Mouse (Mus musculus) NIH3T3 (cell line): ENCODE measurements around the gene Tasp1.
"Not testable (repeated sequence)": the region's sequence is repeated elsewhere in the genome, so short reads cannot be mapped to it uniquely, and the experiment has no call there.

Experiments
- DNase-seq: peaks from one replicate; pipeline ENCODE4 v3.0.0-alpha.2; 2012; ENCODE audit warnings: low read depth

The Tasp1 gene

GRCm38 (mm10) chr2:139883581-139884263 lies 182.9 kb downstream of the Tasp1 start:
- peak; percentile 75 for DNase-seq

- DNase-seq, result peak; percentile 9
Observed at GRCm38 (mm10) chr2:139878052-139878621, 188.5 kb downstream of the Tasp1 start.

DNA sequence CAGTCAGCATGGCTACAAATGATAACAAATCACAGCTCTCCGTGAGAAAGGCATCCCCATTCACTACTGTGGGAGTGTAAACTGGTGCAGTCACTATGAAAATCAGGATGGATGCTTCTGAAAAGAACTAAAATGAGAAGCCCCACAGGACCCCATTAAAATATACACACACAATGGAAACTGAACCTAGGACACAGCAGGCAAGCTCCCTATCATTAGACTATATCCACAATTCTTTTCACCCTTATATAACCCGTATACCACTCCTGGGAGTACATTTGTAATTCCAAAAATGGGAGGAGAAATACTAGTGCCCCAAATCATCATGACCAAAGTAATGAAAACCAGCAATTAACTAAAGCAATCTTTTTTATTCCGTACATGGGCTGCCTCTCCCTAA lies 190.7 kb downstream of the Tasp1 start:
- no peak for DNase-seq

GRCm38 (mm10) chr2:139874173-139874572 lies 192.4 kb downstream of the Tasp1 start:
- DNase-seq, result no peak

DNA sequence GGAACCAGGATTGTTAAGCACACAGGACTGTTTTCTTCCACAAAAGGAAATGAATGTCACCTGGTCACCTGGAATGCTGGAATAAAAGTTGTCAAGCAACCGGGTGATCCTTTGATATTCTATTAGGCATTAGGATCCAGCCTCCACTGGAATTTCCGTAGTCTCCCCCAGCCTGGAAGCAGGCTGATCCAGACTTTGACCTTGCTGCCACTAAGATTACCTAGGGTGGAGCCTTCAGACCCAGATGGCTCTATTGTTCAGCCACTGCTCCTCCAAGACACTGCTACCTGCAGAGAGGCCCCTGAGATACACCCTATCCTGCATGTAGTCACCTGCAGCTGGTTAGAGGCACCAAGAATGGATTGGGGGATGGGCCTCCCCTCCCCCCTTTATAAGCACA lies 192.8 kb downstream of the Tasp1 start:
- DNase-seq, result no peak

DNA sequence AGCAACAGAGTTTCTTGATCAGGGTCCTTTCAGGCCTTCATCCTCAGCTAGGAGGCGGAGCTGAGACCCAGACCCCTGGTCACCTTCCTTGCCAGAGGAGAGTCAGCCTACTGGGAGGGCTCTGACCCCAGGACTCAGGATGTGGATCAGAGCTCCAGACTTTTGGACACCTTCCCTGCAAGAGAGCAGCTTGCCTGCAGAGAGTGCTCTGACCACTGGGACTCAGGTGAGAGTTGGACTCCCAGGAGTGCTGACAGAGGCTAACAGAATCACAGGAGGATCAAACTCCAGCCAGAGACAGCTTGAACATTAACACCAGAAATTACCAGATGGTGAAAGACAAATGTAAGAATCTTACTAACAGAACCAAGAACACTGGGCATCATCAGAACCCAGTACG lies 197.5 kb downstream of the Tasp1 start:
- DNase-seq, result not testable (repeated sequence)

DNA sequence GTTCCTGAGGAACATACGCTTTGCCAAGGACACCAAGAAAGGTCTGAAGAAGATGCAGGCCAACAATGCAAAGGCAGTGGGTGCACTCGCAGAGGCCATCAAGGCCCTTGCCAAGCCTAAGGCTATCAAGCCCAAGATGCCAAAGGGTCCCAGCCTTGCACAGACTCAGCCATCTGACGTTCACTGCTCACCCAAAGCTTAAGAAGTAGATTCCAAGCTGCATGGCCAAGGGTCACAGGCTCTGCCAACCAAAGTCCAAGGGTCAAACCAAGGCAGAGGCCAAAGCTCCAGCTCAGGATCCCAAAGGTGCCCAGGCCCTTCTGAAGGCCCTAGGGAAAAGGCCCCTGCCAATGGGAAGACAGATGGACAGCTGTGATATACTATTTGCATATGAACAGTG lies 203.2 kb downstream of the Tasp1 start:
- not testable (repeated sequence) for DNase-seq

- no peak for DNase-seq
Observed at GRCm38 (mm10) chr2:139860133-139860494, 206.5 kb downstream of the Tasp1 start.

DNA sequence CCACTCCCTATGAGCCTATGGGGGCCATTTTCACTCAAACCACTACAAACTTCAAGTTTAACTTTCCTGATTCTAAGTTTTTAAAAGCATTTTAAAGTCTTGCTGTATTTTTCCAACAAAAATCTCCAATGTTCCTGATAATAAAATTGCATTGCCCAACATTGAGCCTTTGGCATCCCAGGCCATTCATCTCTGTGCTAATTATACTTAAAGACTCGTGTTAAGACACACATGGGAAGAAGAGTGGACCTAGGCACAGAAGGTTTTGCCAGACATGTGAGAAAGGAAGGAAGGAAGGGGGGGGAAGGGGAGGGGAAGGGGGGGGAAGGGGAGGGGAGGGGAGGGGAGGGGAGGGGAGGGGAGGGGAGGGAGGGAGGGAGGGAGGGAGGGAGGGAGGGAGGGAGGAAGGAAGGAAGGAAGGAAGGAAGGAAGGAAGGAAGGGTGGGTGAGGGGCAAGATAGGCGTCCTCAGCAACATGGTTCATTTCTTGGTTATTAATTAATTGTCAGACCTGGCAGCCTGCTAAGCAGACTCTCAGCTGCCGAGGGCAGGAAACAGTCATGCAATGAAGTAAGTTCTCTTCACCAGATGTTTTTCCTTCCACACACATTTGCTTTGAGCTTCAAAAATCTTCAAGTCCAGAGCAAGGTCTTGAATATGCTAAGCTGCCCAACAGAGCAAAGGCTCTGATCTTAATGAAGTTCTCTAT lies 207.0 kb downstream of the Tasp1 start:
- no peak for DNase-seq

GRCm38 (mm10) chr2:139849621-139850020 lies 217.0 kb downstream of the Tasp1 start:
- peak; percentile 82 for DNase-seq

DNA sequence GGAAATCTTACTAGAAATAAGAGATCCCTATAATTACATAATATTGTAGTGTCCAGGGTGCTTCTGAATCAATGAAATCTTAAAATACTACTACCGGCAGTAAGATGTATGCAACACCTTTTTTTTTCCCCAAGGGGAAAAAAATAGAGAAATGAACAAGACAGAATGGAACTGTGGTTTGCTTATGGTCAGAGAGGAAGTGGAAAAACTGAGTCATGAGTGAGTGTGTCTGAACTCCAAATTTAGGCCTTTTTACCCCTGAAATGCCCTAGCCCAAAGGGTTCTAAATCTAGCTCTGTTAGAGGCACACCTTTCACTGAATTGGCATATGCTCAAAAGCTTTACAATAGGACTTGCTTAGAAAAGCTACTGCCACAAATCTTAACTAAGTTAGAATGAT lies 225.2 kb downstream of the Tasp1 start:
- DNase-seq, result peak; percentile 72

- DNase-seq, result peak; percentile 30
Observed at GRCm38 (mm10) chr2:139840941-139841340, 225.7 kb downstream of the Tasp1 start.

- no peak for DNase-seq
Observed at GRCm38 (mm10) chr2:139821589-139822378, 244.8 kb downstream of the Tasp1 start.

- no peak for DNase-seq
Observed at GRCm38 (mm10) chr2:139817275-139817674, 249.3 kb downstream of the Tasp1 start.

DNA sequence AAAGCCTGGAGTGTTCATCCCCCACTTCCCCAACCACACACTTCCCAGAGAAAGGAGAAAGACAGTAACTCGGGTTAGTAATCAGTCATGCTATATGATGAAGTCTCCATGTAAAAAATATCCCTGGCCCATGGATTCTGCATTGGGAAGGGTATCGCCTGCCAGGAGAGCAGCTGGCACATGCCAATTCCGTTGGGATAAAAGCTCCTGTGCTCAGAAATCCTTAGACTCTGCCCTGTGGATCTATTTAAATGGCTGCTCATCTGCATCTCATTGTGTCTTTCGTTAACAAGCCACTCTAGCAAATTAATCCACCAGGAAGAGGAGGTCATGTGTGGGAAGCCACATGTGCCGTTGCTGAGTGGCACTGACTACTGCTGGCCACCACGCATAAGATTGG lies 258.7 kb downstream of the Tasp1 start:
- DNase-seq, result no peak

DNA sequence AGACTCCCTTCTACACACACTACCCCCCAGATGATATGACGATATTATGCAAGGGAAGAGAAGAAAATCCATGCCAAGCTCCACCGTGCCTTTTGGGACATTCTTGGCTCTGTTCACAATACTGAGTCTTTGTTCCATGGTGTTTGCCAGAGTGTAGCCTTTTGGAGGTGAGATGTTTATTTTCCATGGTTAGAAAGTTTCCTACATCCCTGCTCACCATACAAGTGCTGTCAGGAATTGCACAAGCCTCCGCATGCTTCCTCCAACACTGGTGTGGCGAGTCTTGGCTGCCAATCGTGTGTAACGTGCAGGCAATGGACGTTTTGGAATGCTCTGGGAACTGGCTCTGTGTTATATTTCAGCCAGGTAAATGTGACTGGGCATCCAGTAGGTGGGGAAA lies 262.6 kb downstream of the Tasp1 start:
- peak; percentile 24 for DNase-seq

GRCm38 (mm10) chr2:139792345-139793120 lies 274.1 kb downstream of the Tasp1 start:
- DNase-seq, result peak; percentile 24

GRCm38 (mm10) chr2:139788658-139789057 lies 277.9 kb downstream of the Tasp1 start:
- peak; percentile 53 for DNase-seq

DNA sequence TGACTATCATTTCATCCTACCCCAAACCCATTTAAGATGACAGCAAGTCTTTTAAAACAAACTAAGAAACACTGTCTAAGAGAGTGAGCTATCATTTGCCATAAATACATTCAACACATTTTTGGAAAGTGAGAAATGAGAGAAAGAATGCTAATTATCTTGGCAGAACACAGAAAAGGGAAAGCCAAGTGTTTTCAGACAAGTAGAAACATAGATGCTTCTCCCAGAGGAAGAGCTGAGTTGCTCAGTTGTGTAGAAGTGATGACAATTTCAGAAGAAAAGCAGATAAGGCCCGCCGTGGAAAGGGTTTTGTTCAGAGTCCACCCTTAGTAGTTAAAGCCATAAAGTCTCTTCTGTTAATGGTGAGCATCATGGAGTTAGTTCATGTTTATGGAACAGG lies 281.7 kb downstream of the Tasp1 start:
- DNase-seq, result no peak

GRCm38 (mm10) chr2:139784465-139784864 lies 282.1 kb downstream of the Tasp1 start:
- no peak for DNase-seq
